Mouse (Mus musculus) embryonic fibroblast, embryonic 13.5 days (primary cell): Measurements from ENCODE around the gene Cacna1i. TPM values are rescaled to one million over a fixed set of nuclear protein-coding genes. Genes with fewer than 3 reads are reported as not detected.

Source experiments
- H3K27ac ChIP-seq: 2 replicates; pipeline ENCODE4 v1.5.1; 2012; ENCODE audit warnings: low read length, control low read depth, inconsistent platforms; ENCODE audit not compliant: insufficient read depth
- H3K4me1 ChIP-seq: 2 replicates; pipeline ENCODE4 v1.6.1; 2011; ENCODE audit warnings: low read length; ENCODE audit not compliant: control insufficient read depth, insufficient read depth
- H3K4me3 ChIP-seq: 2 replicates; pipeline ENCODE4 v1.5.1; 2011; ENCODE audit warnings: mild to moderate bottlenecking, control low read depth, low read length; ENCODE audit not compliant: insufficient read depth
- CTCF ChIP-seq: IDR thresholded peaks from 2 replicates; pipeline ENCODE4 v1.5.1; 2011; ENCODE audit warnings: mild to moderate bottlenecking, control low read depth, low read length, moderate library complexity, borderline replicate concordance; ENCODE audit not compliant: insufficient read depth
- POLR2A ChIP-seq: IDR thresholded peaks from 2 replicates; pipeline ENCODE4 v1.6.1; 2011; ENCODE audit warnings: low read depth, mild to moderate bottlenecking, control low read depth, low read length, moderate library complexity
- polyA plus RNA-seq: library from polyadenylated mRNA; stranded (reverse); fragments of >200 nt; gene quantifications from 2 replicates; pipeline ENCODE4 v1.2.4, GENCODE M21; 2011; ENCODE audit warnings: low read depth; ENCODE audit not compliant: missing spikeins, insufficient read length

Cacna1i gene
- polyA plus RNA-seq, 1 experiment: 0.86 TPM

GRCm38 (mm10) chr15:80395035-80395434 lies 108.0 kb downstream of the Cacna1i start:
- TF ChIP-seq CTCF: no peak
- TF ChIP-seq POLR2A: no peak
- Histone ChIP-seq H3K4me3 (no peak overlapping the region), H3K4me1 (no peaks in the 10 kb centered on the region), H3K27ac (no peak overlapping the region)

- Histone ChIP-seq H3K4me1 (no peaks in the 10 kb centered on the region), H3K27ac (no peak overlapping the region), H3K4me3 (no peak overlapping the region)
- TF ChIP-seq POLR2A (no peak), CTCF (no peak)
These were observed 112.4 kb downstream of the Cacna1i start for GRCm38 (mm10) chr15:80399451-80399850.

- Histone ChIP-seq H3K4me1 (no peaks in the 10 kb centered on the region), H3K27ac (no peak overlapping the region), H3K4me3 (no peak overlapping the region)
- TF ChIP-seq POLR2A: no peak
- TF ChIP-seq CTCF: no peak
These were observed 114.4 kb downstream of the Cacna1i start for GRCm38 (mm10) chr15:80401387-80401898.

- Histone ChIP-seq H3K4me1 (no peaks in the 10 kb centered on the region), H3K4me3 (no peak overlapping the region)
- TF ChIP-seq CTCF: no peak
- TF ChIP-seq POLR2A: no peak
These were observed 114.9 kb downstream of the Cacna1i start for GRCm38 (mm10) chr15:80401980-80402379.

GRCm38 (mm10) chr15:80407873-80408272 lies 120.8 kb downstream of the Cacna1i start:
- Histone ChIP-seq H3K27ac (no peak overlapping the region), H3K4me3 (no peak overlapping the region), H3K4me1 (no peaks in the 10 kb centered on the region)
- TF ChIP-seq POLR2A (no peak), CTCF (no peak)

More at GRCm38 (mm10) chr15:80401980-80402379, 114.9 kb downstream of the Cacna1i start:
- H3K27ac ChIP-seq: no peak overlapping the region

GRCm38 (mm10) chr15:80410661-80411060 lies 123.6 kb downstream of the Cacna1i start:
- no peak for TF ChIP-seq CTCF
- no peak for TF ChIP-seq POLR2A
- Histone ChIP-seq H3K27ac (no peak overlapping the region), H3K4me1 (peaks cover 4% of the 10 kb centered on the region; the same call in 1 of the 2 replicates), H3K4me3 (no peak overlapping the region)

GRCm38 (mm10) chr15:80413070-80413469 lies 126.0 kb downstream of the Cacna1i start:
- TF ChIP-seq POLR2A (no peak), CTCF (no peak)
- Histone ChIP-seq H3K27ac (no peak overlapping the region), H3K4me1 (peaks cover 4% of the 10 kb centered on the region; the same call in 1 of the 2 replicates), H3K4me3 (no peak overlapping the region)

- H3K4me3 ChIP-seq: no peak overlapping the region
- H3K27ac ChIP-seq: peak overlapping the region; percentile 80
- no peak for TF ChIP-seq POLR2A
- no peak for TF ChIP-seq CTCF
- H3K4me1 ChIP-seq: peaks cover 4% of the 10 kb centered on the region; the same call in 1 of the 2 replicates
These were observed 127.1 kb downstream of the Cacna1i start for GRCm38 (mm10) chr15:80413988-80414721.

GRCm38 (mm10) chr15:80415132-80415531 lies 128.1 kb downstream of the Cacna1i start:
- H3K27ac ChIP-seq: peak overlapping the region; percentile 80
- H3K4me3 ChIP-seq: no peak overlapping the region
- TF ChIP-seq CTCF: no peak
- peaks cover 4% of the 10 kb centered on the region; the same call in 1 of the 2 replicates for H3K4me1 ChIP-seq

GRCm38 (mm10) chr15:80417066-80417465 lies 130.0 kb downstream of the Cacna1i start:
- Histone ChIP-seq H3K4me3 (no peak overlapping the region), H3K4me1 (peaks cover 4% of the 10 kb centered on the region; the same call in 1 of the 2 replicates), H3K27ac (no peak overlapping the region)
- TF ChIP-seq POLR2A: no peak
- TF ChIP-seq CTCF: no peak

GRCm38 (mm10) chr15:80418146-80418545 lies 131.1 kb downstream of the Cacna1i start:
- Histone ChIP-seq H3K4me3 (no peak overlapping the region), H3K4me1 (peaks cover 4% of the 10 kb centered on the region; the same call in 1 of the 2 replicates), H3K27ac (no peak overlapping the region)
- TF ChIP-seq POLR2A (no peak), CTCF (no peak)
